Mouse (Mus musculus): ENCODE measurements around the gene Gm4969.
"Not testable (repeated sequence)": the region's sequence is repeated elsewhere in the genome, so short reads cannot be mapped to it uniquely, and the experiment has no call there.

Gm4969 gene

GRCm38 (mm10) chr7:19118028-19118771 lies at the start of gene Gm4969:
Gm4969 (minus strand) TSS chr7:19118368.
- peak; percentile 50 to 51 for DNase-seq (ENCODE audit: low spot score in 2 of 2)

- no peak for DNase-seq (ENCODE audit: low spot score in 2 of 2)
Measured at GRCm38 (mm10) chr7:19166990-19167389, 48.8 kb upstream of the Gm4969 start.

GRCm38 (mm10) chr7:19165656-19166423 lies 47.7 kb upstream of the Gm4969 start, which contains the start of gene Gipr:
Gipr (minus strand) TSS chr7:19166127.
- DNase-seq (ENCODE audit: low spot score in 2 of 2) = no peak

- DNase-seq (ENCODE audit: low spot score in 2 of 2) = no peak
Measured at GRCm38 (mm10) chr7:19164978-19165377, 46.8 kb upstream of the Gm4969 start.

GRCm38 (mm10) chr7:19164189-19164588 lies 46.0 kb upstream of the Gm4969 start:
- DNase-seq (ENCODE audit: low spot score in 2 of 2) = no peak

- no peak for DNase-seq (ENCODE audit: low spot score in 2 of 2)
Measured at GRCm38 (mm10) chr7:19163752-19164151, 45.6 kb upstream of the Gm4969 start.

GRCm38 (mm10) chr7:19162928-19163327 lies 44.8 kb upstream of the Gm4969 start:
- DNase-seq (ENCODE audit: low spot score in 2 of 2) = no peak

- DNase-seq (ENCODE audit: low spot score in 2 of 2) = no peak
Measured at GRCm38 (mm10) chr7:19160115-19160514, 41.9 kb upstream of the Gm4969 start.

GRCm38 (mm10) chr7:19159411-19159810 lies 41.2 kb upstream of the Gm4969 start:
- DNase-seq (ENCODE audit: low spot score in 2 of 2) = no peak

GRCm38 (mm10) chr7:19158601-19159000 lies 40.4 kb upstream of the Gm4969 start:
- DNase-seq (ENCODE audit: low spot score in 2 of 2) = no peak

GRCm38 (mm10) chr7:19157160-19157800 lies 39.1 kb upstream of the Gm4969 start:
- peak; percentile 95 for DNase-seq (ENCODE audit: low spot score in 2 of 2)

GRCm38 (mm10) chr7:19155825-19156475 lies 37.8 kb upstream of the Gm4969 start:
- no peak for DNase-seq (ENCODE audit: low spot score in 2 of 2)

GRCm38 (mm10) chr7:19154796-19155195 lies 36.6 kb upstream of the Gm4969 start:
- no peak for DNase-seq (ENCODE audit: low spot score in 2 of 2)

GRCm38 (mm10) chr7:19151121-19151520 lies 33.0 kb upstream of the Gm4969 start:
- not testable (repeated sequence) for DNase-seq (ENCODE audit: low spot score in 2 of 2)

- DNase-seq (ENCODE audit: low spot score in 2 of 2) = peak; percentile 95 to 98
Measured at GRCm38 (mm10) chr7:19149626-19150025, 31.5 kb upstream of the Gm4969 start, which contains the start of gene Snrpd2. Snrpd2 (plus strand) TSS chr7:19149722.

- DNase-seq (ENCODE audit: low spot score in 2 of 2) = peak; percentile 98
Measured at GRCm38 (mm10) chr7:19148875-19149541, 30.8 kb upstream of the Gm4969 start, which contains the start of gene Qpctl. Qpctl (minus strand) TSS chr7:19149291.

GRCm38 (mm10) chr7:19148180-19148874 lies 30.2 kb upstream of the Gm4969 start:
- DNase-seq (ENCODE audit: low spot score in 2 of 2) = no peak

- no peak for DNase-seq (ENCODE audit: low spot score in 2 of 2)
Measured at GRCm38 (mm10) chr7:19147497-19148045, 29.4 kb upstream of the Gm4969 start.

- DNase-seq (ENCODE audit: low spot score in 2 of 2) = no peak
Measured at GRCm38 (mm10) chr7:19146793-19147192, 28.6 kb upstream of the Gm4969 start.

- DNase-seq (ENCODE audit: low spot score in 2 of 2) = peak; percentile 62 to 73
Measured at GRCm38 (mm10) chr7:19137380-19137779, 19.2 kb upstream of the Gm4969 start.
